Mouse (Mus musculus) thymus, adult 18-20 months (tissue): ENCODE data around the gene Rfxank.

Experiments used
- DNase-seq, 2 experiments: peaks; one replicate each; pipeline ENCODE4 v3.0.0; 2022; ENCODE audit warnings: mixed read lengths in 2 of 2

The Rfxank gene

GRCm38 (mm10) chr8:70104506-70104905, 34.4 kb downstream of the Rfxank start:
- peak; percentile 16 to 21 for DNase-seq

- DNase-seq: no peak
Observed at GRCm38 (mm10) chr8:70100241-70100640, 38.7 kb downstream of the Rfxank start.

GRCm38 (mm10) chr8:70099276-70099675, 39.7 kb downstream of the Rfxank start:
- no peak for DNase-seq

- no peak for DNase-seq
Observed at GRCm38 (mm10) chr8:70092786-70093185, 46.2 kb downstream of the Rfxank start.

- DNase-seq: no peak
Observed at GRCm38 (mm10) chr8:70089296-70089960, 49.5 kb downstream of the Rfxank start.

GRCm38 (mm10) chr8:70087836-70088650, 50.9 kb downstream of the Rfxank start:
- no peak for DNase-seq

GRCm38 (mm10) chr8:70087237-70087636, 51.7 kb downstream of the Rfxank start:
- no peak for DNase-seq

GRCm38 (mm10) chr8:70086151-70086550, 52.8 kb downstream of the Rfxank start:
- no peak for DNase-seq

GRCm38 (mm10) chr8:70084191-70085065, 54.5 kb downstream of the Rfxank start:
- no peak for DNase-seq

- no peak for DNase-seq
Observed at GRCm38 (mm10) chr8:70083285-70083684, 55.7 kb downstream of the Rfxank start, which contains the start of gene Hapln4. Hapln4 (plus strand) TSS chr8:70083457.

GRCm38 (mm10) chr8:70081976-70082375, 57.0 kb downstream of the Rfxank start:
- no peak for DNase-seq
